Mouse (Mus musculus) layer of hippocampus, adult 9-10 months (tissue): ENCODE data around the gene Celf5.

ENCODE experiments used
- DNase-seq: peaks from one replicate; pipeline ENCODE4 v3.0.0; 2022; ENCODE audit warnings: low spot score

Celf5 gene

GRCm38 (mm10) chr10:81413310-81414261 is 68.9 kb downstream of the Celf5 start:
- no peak for DNase-seq

- no peak for DNase-seq
These were observed 69.8 kb downstream of the Celf5 start for GRCm38 (mm10) chr10:81412586-81413309.

- DNase-seq, result no peak
These were observed 70.8 kb downstream of the Celf5 start for GRCm38 (mm10) chr10:81411471-81412400.

DNA sequence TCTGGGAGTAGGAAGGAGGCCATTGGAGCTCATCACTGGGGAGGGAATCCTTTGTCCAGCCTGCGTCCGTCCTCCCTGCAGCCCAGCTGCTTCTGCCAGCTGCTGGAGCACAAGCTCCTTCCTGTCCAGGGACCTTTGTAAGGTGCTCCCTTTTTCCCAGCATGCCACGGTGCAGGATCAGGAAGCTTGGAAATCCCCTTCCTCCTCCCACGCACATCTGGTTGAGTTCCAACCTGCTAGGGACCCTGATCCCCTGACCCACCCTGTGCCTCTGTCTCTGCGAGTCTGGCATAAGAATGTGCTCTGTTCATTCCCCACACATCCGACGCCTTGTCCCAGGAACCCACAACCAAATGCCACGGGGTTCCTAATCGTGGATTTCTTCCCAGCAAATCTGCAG is 71.5 kb downstream of the Celf5 start:
- no peak for DNase-seq

DNA sequence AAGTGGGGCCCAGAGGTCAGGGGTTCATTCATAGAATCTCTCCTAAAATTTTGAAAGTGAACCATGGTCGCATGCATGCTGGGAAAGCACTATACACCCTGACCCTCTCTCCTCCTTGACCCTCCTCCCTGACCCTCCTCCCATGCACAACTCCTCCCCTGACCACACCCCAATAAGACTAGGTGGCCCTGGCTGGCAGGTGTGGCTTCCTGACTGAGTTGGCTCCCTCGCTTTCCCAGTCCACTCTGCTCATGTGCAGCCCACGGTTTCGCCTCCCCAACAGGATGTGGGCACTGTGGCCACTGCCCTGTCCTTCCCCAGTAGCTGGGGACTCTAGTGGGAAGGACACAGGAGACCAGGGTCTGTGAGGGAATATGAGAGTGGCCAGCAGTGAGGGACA is 72.2 kb downstream of the Celf5 start:
- no peak for DNase-seq

GRCm38 (mm10) chr10:81409330-81409729 is 73.2 kb downstream of the Celf5 start:
- no peak for DNase-seq
